Mouse (Mus musculus) cerebellum, postnatal 36 days (tissue): ENCODE data around the gene Cog5.

ENCODE experiments used
- DNase-seq, 2 experiments: peaks; one replicate each; pipeline ENCODE4 v3.0.0; 2021 to 2022; ENCODE audit warnings: mixed read lengths in 2 of 2

The Cog5 gene

GRCm38 (mm10) chr12:31824831-31825230, 170.2 kb downstream of the Cog5 start:
- peak; percentile 51 to 69 for DNase-seq

- DNase-seq: peak; percentile 55 to 62
These were observed 171.2 kb downstream of the Cog5 start for GRCm38 (mm10) chr12:31825821-31826220.

GRCm38 (mm10) chr12:31826476-31826875, 171.8 kb downstream of the Cog5 start:
- DNase-seq: no peak

- DNase-seq: no peak
These were observed 180.8 kb downstream of the Cog5 start for GRCm38 (mm10) chr12:31835480-31835879.

- no peak for DNase-seq
These were observed 181.5 kb downstream of the Cog5 start for GRCm38 (mm10) chr12:31836211-31836610.

- DNase-seq: no peak
These were observed 183.9 kb downstream of the Cog5 start for GRCm38 (mm10) chr12:31838521-31838920.

- no peak for DNase-seq
These were observed 184.6 kb downstream of the Cog5 start for GRCm38 (mm10) chr12:31839249-31839648.

GRCm38 (mm10) chr12:31846077-31846476, 191.4 kb downstream of the Cog5 start:
- DNase-seq: no peak

- peak; percentile 90 to 92 for DNase-seq
These were observed 194.2 kb downstream of the Cog5 start for GRCm38 (mm10) chr12:31848630-31849415.

GRCm38 (mm10) chr12:31849601-31850000, 194.9 kb downstream of the Cog5 start:
- DNase-seq: no peak

- no peak for DNase-seq
These were observed 199.4 kb downstream of the Cog5 start for GRCm38 (mm10) chr12:31854039-31854438.

- peak in 1 of 2 experiments; percentile 15 for DNase-seq
These were observed 200.1 kb downstream of the Cog5 start for GRCm38 (mm10) chr12:31854817-31855216.

- DNase-seq: no peak
These were observed 203.1 kb downstream of the Cog5 start for GRCm38 (mm10) chr12:31857784-31858183.

- DNase-seq: no peak
These were observed 208.2 kb downstream of the Cog5 start for GRCm38 (mm10) chr12:31862668-31863538.

GRCm38 (mm10) chr12:31876775-31877174, 222.1 kb downstream of the Cog5 start:
- no peak for DNase-seq

- no peak for DNase-seq
These were observed 228.1 kb downstream of the Cog5 start for GRCm38 (mm10) chr12:31882736-31883135.

- DNase-seq: no peak
These were observed 229.7 kb downstream of the Cog5 start for GRCm38 (mm10) chr12:31884365-31884764.

GRCm38 (mm10) chr12:31885084-31885483, 230.4 kb downstream of the Cog5 start:
- DNase-seq: no peak

GRCm38 (mm10) chr12:31885844-31886606, 231.4 kb downstream of the Cog5 start:
- no peak for DNase-seq

GRCm38 (mm10) chr12:31890685-31891084, 236.0 kb downstream of the Cog5 start:
- no peak for DNase-seq

- DNase-seq: no peak
These were observed 237.4 kb downstream of the Cog5 start for GRCm38 (mm10) chr12:31892079-31892478.

GRCm38 (mm10) chr12:31892771-31893170, 238.1 kb downstream of the Cog5 start:
- peak; percentile 76 to 77 for DNase-seq
